Mouse (Mus musculus): Measurements from ENCODE around the gene Cavin1. TPM values are rescaled to one million over a fixed set of nuclear protein-coding genes. Genes with fewer than 3 reads are reported as not detected.

The Cavin1 gene
- total and polyA plus RNA-seq, 3 experiments = 3.4 to 9.0 TPM; not detected in 1

DNA sequence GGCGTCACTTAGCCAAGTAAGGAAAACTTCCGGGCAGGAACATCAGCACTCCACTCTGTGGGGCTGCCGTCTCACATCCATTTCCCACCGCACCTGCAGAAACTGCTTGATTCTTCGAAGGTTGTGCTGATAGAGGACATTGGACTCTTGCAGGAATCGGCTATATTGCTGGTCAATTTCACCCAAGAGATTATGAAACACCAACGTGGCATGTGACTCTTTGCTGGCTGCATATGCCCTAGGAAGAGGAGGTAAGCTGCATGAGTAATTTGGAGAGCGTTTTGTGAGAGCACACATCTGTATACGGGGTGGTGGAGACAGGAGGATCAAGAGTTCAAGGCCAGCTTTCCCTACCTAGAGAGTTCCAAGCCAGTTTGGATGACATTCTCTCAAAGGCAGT is 62.1 kb downstream of the Cavin1 start:
- no peaks in the 10 kb centered on the region for H3K9me3 ChIP-seq (replicated peaks; ENCODE audit: insufficient read depth, low read length)
- peaks cover 5 to 20% of the 10 kb centered on the region in 2 experiments; a peak in 3 of 4 replicates for H3K36me3 ChIP-seq (ENCODE audit: control insufficient read depth in 1 of 2, insufficient read depth in 2 of 2, low read length in 2 of 2)
- H3K9ac ChIP-seq (ENCODE audit: control insufficient read depth, low read depth, low read length, poor library complexity, severe bottlenecking) = no peak overlapping the region
- DNase-seq (ENCODE audit: low read depth, low spot score) = no peak
- TF ChIP-seq EP300 (IDR thresholded peaks at IDR 0.05; ENCODE audit: low read depth in 1 of 2, low read length in 2 of 2) (no peak), BHLHE40 (IDR thresholded peaks at IDR 0.05; ENCODE audit: borderline replicate concordance, low read depth, low read length) (no peak), ETS1 (IDR thresholded peaks at IDR 0.05; ENCODE audit: low read depth, low read length) (no peak), TAL1 (IDR thresholded peaks at IDR 0.05; ENCODE audit: low read length) (no peak), ZKSCAN1 (IDR thresholded peaks at IDR 0.05; ENCODE audit: low read depth, low read length) (no peak), NELFE (IDR thresholded peaks at IDR 0.05; ENCODE audit: low read depth, low read length) (no peak), GABPA (IDR thresholded peaks at IDR 0.05; ENCODE audit: low read depth, low read length) (no peak), CTCF (IDR thresholded peaks at IDR 0.05 in 2 of 3, conservative IDR thresholded peaks at IDR 0.05 in 1 of 3; ENCODE audit: control insufficient read depth in 1 of 3, insufficient read depth in 1 of 3, low read depth in 2 of 3, low read length in 3 of 3, poor library complexity in 1 of 3, severe bottlenecking in 1 of 3) (no peak), GATA1 (IDR thresholded peaks at IDR 0.05; ENCODE audit: low read depth, low read length) (no peak), RAD21 (IDR thresholded peaks at IDR 0.05; ENCODE audit: low read depth, low read length) (no peak), KAT2A (conservative IDR thresholded peaks at IDR 0.05; ENCODE audit: low read depth, low read length) (no peak), USF2 (IDR thresholded peaks at IDR 0.05; ENCODE audit: borderline replicate concordance in 1 of 2, insufficient read depth in 1 of 2, low read depth in 1 of 2, low read length in 2 of 2) (no peak), HCFC1 (IDR thresholded peaks at IDR 0.05; ENCODE audit: low read depth, low read length) (no peak), TCF12 (IDR thresholded peaks at IDR 0.05; ENCODE audit: low read depth, low read length) (no peak), ZMIZ1 (IDR thresholded peaks at IDR 0.05; ENCODE audit: low read depth, low read length) (no peak), MYC (IDR thresholded peaks at IDR 0.05; ENCODE audit: low read depth, low read length) (no peak), MAX (IDR thresholded peaks at IDR 0.05; ENCODE audit: low read length) (no peak), RCOR1 (IDR thresholded peaks at IDR 0.05; ENCODE audit: low read depth, low read length) (no peak), SIN3A (IDR thresholded peaks at IDR 0.05; ENCODE audit: low read length) (no peak)
- no peak overlapping the region for H3K27ac ChIP-seq (ENCODE audit: control insufficient read depth, low read depth, low read length)
- H3K4me1 ChIP-seq (ENCODE audit: control insufficient read depth in 1 of 2, insufficient read depth in 2 of 2, low read length in 2 of 2) = peaks cover 17 to 23% of the 10 kb centered on the region in 2 experiments
- H3K79me2 ChIP-seq (ENCODE audit: control insufficient read depth, insufficient read depth, low read length, poor library complexity) = no peaks in the 10 kb centered on the region
- no peak overlapping the region for H3K4me3 ChIP-seq (ENCODE audit: control insufficient read depth in 1 of 2, insufficient read depth in 1 of 2, low read depth in 2 of 2, low read length in 2 of 2)
- H3K27me3 ChIP-seq (ENCODE audit: control insufficient read depth in 1 of 2, insufficient read depth in 2 of 2, low read length in 2 of 2) = no peaks in the 10 kb centered on the region

DNA sequence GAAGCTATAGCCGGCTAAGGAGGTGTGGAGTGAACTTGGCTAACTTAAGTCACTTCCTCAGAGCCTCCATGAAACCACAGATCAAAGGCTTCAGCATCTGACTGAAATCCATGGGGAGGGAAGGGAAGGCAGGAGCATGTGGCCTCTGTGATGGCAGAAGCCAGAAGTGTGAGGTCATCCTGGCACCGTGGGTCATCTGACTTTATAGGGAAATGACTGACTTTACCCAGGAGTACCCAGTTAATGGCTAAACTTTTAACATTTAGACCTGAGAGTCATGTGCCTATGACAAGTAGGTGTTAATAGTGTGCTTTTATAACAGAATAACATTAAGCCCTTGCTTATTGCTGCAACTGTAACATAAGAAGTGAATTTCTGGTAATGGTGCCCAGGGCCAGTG is 62.6 kb downstream of the Cavin1 start:
- Histone ChIP-seq H3K27ac (ENCODE audit: control insufficient read depth, low read depth, low read length) (no peak overlapping the region), H3K27me3 (ENCODE audit: control insufficient read depth in 1 of 2, insufficient read depth in 2 of 2, low read length in 2 of 2) (no peaks in the 10 kb centered on the region), H3K9me3 (replicated peaks; ENCODE audit: insufficient read depth, low read length) (no peaks in the 10 kb centered on the region), H3K79me2 (ENCODE audit: control insufficient read depth, insufficient read depth, low read length, poor library complexity) (no peaks in the 10 kb centered on the region), H3K9ac (ENCODE audit: control insufficient read depth, low read depth, low read length, poor library complexity, severe bottlenecking) (no peak overlapping the region), H3K4me3 (ENCODE audit: control insufficient read depth in 1 of 2, insufficient read depth in 1 of 2, low read depth in 2 of 2, low read length in 2 of 2) (no peak overlapping the region), H3K36me3 (ENCODE audit: control insufficient read depth in 1 of 2, insufficient read depth in 2 of 2, low read length in 2 of 2) (peaks cover 5 to 20% of the 10 kb centered on the region in 2 experiments; a peak in 3 of 4 replicates), H3K4me1 (ENCODE audit: control insufficient read depth in 1 of 2, insufficient read depth in 2 of 2, low read length in 2 of 2) (peaks cover 17 to 23% of the 10 kb centered on the region in 2 experiments)
- DNase-seq (ENCODE audit: low read depth, low spot score) = no peak
- TF ChIP-seq MEF2A (IDR thresholded peaks at IDR 0.05; ENCODE audit: extremely low read depth, insufficient replicate concordance, low read depth, low read length, poor library complexity, severe bottlenecking) (no peak), MAFK (IDR thresholded peaks at IDR 0.05; ENCODE audit: borderline replicate concordance, low read depth, low read length) (no peak), POLR2A (IDR thresholded peaks at IDR 0.05; ENCODE audit: control insufficient read depth in 1 of 2, insufficient read depth in 1 of 2, low read depth in 1 of 2, low read length in 2 of 2, poor library complexity in 1 of 2) (no peak), TBP (IDR thresholded peaks at IDR 0.05; ENCODE audit: low read depth, low read length) (no peak), POLR2AphosphoS5 (IDR thresholded peaks at IDR 0.05; ENCODE audit: borderline replicate concordance, low read depth, low read length) (no peak), E2F4 (IDR thresholded peaks at IDR 0.05; ENCODE audit: borderline replicate concordance, low read depth, low read length) (no peak), USF2 (IDR thresholded peaks at IDR 0.05; ENCODE audit: borderline replicate concordance in 1 of 2, insufficient read depth in 1 of 2, low read depth in 1 of 2, low read length in 2 of 2) (no peak), EP300 (IDR thresholded peaks at IDR 0.05; ENCODE audit: low read depth in 1 of 2, low read length in 2 of 2) (no peak), NELFE (IDR thresholded peaks at IDR 0.05; ENCODE audit: low read depth, low read length) (no peak), ELF1 (IDR thresholded peaks at IDR 0.05; ENCODE audit: low read depth, low read length) (no peak), TCF12 (IDR thresholded peaks at IDR 0.05; ENCODE audit: low read depth, low read length) (no peak), POLR2AphosphoS2 (IDR thresholded peaks at IDR 0.05; ENCODE audit: low read length) (no peak), NRF1 (IDR thresholded peaks at IDR 0.05; ENCODE audit: insufficient read depth, low read depth, low read length, poor library complexity, severe bottlenecking) (no peak), RCOR1 (IDR thresholded peaks at IDR 0.05; ENCODE audit: low read depth, low read length) (no peak), RAD21 (IDR thresholded peaks at IDR 0.05; ENCODE audit: low read depth, low read length) (no peak), MAX (IDR thresholded peaks at IDR 0.05; ENCODE audit: low read length) (no peak), SMC3 (IDR thresholded peaks at IDR 0.05; ENCODE audit: low read depth, low read length) (no peak), CHD2 (IDR thresholded peaks at IDR 0.05; ENCODE audit: low read length) (no peak), UBTF (IDR thresholded peaks at IDR 0.05; ENCODE audit: borderline replicate concordance, insufficient read depth, low read depth, low read length) (no peak), MYC (IDR thresholded peaks at IDR 0.05; ENCODE audit: low read depth, low read length) (no peak)
